Mouse (Mus musculus) bone marrow macrophage, adult 2 months (primary cell): ENCODE data around the gene Fam71b.

Experiments
- CTCF ChIP-seq: IDR thresholded peaks from 2 replicates; pipeline ENCODE4 v1.5.1; 2012; ENCODE audit warnings: low read depth, mild to moderate bottlenecking, low read length, moderate library complexity
- POLR2A ChIP-seq: IDR thresholded peaks from 2 replicates; pipeline ENCODE4 v1.6.1; 2012; ENCODE audit warnings: mild to moderate bottlenecking, low read depth, low read length, borderline replicate concordance

GRCm38 (mm10) chr11:46401555-46401954, 5.2 kb downstream of the Fam71b start:
- TF ChIP-seq CTCF = no peak
- TF ChIP-seq POLR2A = no peak
